In genomic region chr1:33688810-33689209, GRCm38 (mm10) we compare ENCODE assay signal across 13 mouse cellular contexts.
"Had no signal": no experiment of that assay in that cellular context is flagged by ENCODE, and none has a peak within 500 bp of the region (broad histone marks: within the 10 kb centered on the region; RNA-seq: fewer than 3 reads in every experiment).

No protein-coding gene starts in this region.

- H3K4me2 ChIP-seq: liver, embryonic 13.5 days; midbrain, embryonic 11.5 days; midbrain, embryonic 15.5 days; neural tube, embryonic 12.5 days had no signal

- H3K36me3 ChIP-seq: liver, embryonic 13.5 days; midbrain, embryonic 15.5 days; neural tube, embryonic 12.5 days had no signal

- ATAC-seq: midbrain, embryonic 15.5 days had no signal

- H3K27ac ChIP-seq: layer of hippocampus, adult 2 months; liver, embryonic 13.5 days; midbrain, embryonic 15.5 days; neural tube, embryonic 12.5 days had no signal

- DNase-seq: kidney, adult 18-20 months; kidney, postnatal 10 days; kidney, postnatal 4 days; liver; liver, embryonic 13.5 days; lung, adult 18-20 months; lung, postnatal 36 days; thymus, adult 18-20 months; thymus, postnatal 14 days had no signal

- H3K9me3 ChIP-seq: liver, embryonic 13.5 days; midbrain, embryonic 15.5 days; neural tube, embryonic 12.5 days had no signal

- H3K27me3 ChIP-seq: midbrain, embryonic 15.5 days; neural tube, embryonic 12.5 days had no signal

- H3K4me1 ChIP-seq: liver, embryonic 13.5 days; midbrain, embryonic 15.5 days; neural tube, embryonic 12.5 days had no signal

- H3K4me3 ChIP-seq: layer of hippocampus, adult 2 months; liver, embryonic 13.5 days; midbrain, embryonic 15.5 days; neural tube, embryonic 12.5 days had no signal

- H3K9ac ChIP-seq: liver, embryonic 13.5 days; midbrain, embryonic 15.5 days; neural tube, embryonic 12.5 days had no signal
